Mouse (Mus musculus) v-Abl transformed pro-B cells (cell line): ENCODE data around the gene Sgsm2.

ENCODE experiments used
- in situ Hi-C, 2 experiments: fragments of 400-800 bp; cut with MboI; formaldehyde crosslinking; loops; one replicate each; pipeline ENCODE4 v1.15.1; 2025; ENCODE audit not compliant: unreplicated experiment in 2 of 2

Gene Sgsm2

DNA sequence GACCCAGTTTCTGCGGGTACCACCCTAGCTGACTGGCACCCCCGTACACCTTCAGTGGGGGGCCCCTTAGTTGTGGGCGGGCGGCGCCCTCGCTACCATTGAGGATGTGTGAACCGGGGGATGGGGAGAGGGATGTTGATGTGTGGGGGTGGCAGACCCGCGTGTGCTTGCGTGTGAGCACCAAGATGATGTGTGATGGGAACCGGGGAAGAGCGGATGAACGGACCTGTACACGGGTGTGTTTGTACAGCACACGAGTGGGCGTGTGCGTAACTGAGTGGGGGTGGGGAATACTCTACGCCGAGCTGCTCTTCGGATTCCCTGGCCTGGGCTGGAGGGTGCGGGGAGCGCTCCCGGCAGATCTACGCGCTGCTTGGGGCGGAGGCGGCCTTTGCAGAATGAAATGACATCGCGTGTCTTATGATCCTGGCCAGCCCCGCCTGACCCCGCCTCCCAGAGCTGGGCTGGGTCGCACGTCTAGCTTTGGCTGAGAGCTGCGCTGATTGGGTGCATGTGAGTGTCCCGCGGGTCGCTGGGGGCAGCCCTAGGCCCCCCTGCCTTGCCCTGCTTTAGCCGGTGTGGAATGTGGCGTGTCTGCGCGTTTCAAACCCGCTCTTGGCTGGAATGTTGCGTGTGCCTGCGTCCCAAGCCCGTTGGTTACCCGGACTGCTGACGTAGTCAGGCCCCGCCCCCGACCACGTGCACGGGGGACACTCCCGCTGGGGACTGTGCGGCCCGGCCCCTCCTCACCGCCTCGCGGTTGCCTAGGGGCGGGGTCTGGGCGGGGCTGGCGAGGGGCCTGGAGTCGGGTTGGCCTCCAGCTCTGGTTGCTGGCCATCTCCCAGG lies 65.0 kb downstream of the Sgsm2 start:
- in situ Hi-C loops = loop anchor here in 1 of 2 experiments (25.0 kb wide), 1 partner anchor 1645 kb away; the partner anchor contains the start of genes Ctns, Emc6, Shpk and Tax1bp3

DNA sequence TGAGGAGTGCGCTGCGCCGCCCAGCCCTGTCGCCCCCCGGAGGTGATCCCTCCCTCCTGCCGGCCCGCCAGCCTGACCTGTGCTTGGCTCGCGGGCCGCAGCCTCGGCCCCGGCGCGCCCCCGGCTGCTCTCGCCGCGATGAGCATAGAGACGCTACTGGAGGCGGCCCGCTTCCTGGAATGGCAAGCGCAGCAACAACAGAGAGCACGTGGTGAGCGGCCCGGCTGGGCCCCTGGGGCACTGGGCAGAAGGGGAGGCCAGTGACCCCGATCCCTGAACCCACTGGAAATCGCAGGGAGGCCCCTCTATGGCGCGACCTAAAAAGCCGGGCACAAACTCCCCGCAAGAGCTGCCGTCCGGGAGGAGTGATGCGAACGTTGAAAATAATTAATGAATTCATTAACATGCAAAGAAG lies 65.7 kb downstream of the Sgsm2 start:
- in situ Hi-C loops = loop anchor here in 1 of 2 experiments (25.0 kb wide), 1 partner anchor 1644 kb away; the partner anchor contains the start of genes Ctns, Emc6, Shpk and Tax1bp3

DNA sequence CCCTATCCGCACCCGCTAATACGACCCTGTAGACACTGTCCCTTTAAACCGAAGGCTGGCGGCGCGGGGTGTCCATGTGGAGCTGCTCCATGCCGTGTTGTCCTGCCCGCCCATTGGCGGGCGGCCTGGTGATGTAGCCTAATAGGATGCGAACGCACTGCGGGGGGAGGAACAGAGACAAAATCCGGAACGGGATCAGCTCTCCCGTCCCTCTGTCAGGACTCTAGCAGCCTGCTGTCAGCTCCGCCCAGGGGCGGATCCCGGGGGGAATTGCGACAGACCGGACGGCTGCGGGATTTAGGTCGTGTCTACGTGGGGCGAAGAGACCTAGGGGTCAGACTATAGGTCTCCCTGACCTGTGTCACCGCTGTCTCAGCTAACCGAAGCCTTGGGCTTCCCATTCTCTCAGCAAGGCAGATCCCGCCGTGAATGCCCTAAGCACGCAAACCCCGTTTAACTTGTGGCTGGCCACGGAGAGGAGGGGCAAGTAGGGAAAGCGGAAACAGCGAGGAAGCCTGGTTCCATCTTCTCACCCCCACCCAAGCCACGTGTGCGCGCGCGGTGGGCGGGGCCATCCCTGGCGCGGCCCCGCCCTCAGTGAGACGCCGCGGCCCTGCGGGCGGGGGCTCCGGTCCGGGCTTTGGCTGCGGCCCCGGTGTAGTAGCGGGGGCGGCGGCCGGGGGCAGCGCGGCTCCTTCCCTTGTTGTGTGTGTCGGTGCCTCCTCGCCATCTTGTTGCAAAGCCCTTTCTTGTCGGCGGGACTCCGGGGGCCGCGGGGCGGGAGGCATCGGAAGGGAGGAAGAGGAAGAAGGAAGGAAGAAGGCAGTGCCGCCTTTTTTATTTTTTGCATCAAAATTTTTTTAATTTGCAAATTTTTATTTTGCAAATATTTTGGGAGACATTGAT lies 66.4 kb downstream of the Sgsm2 start, which contains the start of gene Mnt:
TSS of gene Mnt (plus strand) at position 665 of the 906 bp plus-strand sequence.
- in situ Hi-C loops = loop anchor here in 1 of 2 experiments (25.0 kb wide), 1 partner anchor 1643 kb away; the partner anchor contains the start of genes Ctns, Emc6, Shpk and Tax1bp3

DNA sequence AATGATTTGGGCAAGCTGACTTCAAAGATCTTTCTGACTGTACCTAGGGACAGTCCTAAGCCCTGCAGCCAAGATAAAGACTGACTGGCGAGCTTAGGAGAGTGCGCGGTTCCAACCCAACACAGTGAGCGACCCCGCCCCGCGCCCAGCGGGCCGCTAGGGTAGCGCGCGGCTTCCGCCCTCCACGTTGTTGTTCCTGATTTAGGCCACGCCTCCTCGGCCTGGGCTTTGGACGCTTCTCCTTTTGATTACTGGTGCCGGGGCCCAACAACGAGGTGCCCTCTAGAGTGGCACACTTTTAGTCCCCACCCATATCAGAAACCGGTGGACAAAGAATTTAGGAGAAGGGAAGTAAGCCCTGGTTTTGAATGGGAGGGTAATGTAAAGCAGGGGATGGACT lies 67.0 kb downstream of the Sgsm2 start:
- in situ Hi-C loops = loop anchor here (10.0 to 25.0 kb wide), 2 partner anchors 185 to 1643 kb away; partner anchors contain the start of genes Cluh (in 1 of the 2), Ctns (in 1 of the 2), Emc6 (in 1 of the 2) and Shpk (in 1 of the 2)

DNA sequence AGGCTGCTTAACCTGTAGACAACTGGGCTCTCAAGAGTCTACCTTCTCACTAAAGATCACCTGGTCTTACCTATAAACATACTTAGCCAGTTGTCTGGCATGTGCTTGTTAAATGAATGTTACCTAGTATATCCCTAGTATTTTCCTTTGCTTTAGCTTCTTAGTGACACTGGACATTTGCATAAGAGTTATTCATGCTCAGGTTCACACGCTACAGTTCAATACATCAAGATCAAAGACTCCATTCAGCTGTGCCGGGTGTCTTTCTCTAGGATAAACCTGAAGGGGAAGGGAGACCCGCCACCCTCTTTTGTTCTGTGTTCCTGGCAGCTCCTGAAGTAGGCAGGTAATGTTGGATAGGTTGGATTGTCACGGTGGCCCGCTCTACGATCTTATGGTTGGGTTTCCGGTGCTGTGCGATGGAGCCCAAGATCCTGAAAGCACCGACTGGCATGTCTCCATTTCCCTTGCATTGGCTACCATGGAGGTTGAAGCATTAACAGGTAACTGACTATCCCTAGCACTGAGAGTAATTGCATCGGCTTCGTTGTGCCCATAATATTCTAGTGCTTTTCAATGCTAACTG lies 67.8 kb downstream of the Sgsm2 start:
- in situ Hi-C loops = loop anchor here (10.0 to 25.0 kb wide), 2 partner anchors 184 to 1642 kb away; partner anchors contain the start of genes Cluh (in 1 of the 2), Ctns (in 1 of the 2), Emc6 (in 1 of the 2) and Shpk (in 1 of the 2)

DNA sequence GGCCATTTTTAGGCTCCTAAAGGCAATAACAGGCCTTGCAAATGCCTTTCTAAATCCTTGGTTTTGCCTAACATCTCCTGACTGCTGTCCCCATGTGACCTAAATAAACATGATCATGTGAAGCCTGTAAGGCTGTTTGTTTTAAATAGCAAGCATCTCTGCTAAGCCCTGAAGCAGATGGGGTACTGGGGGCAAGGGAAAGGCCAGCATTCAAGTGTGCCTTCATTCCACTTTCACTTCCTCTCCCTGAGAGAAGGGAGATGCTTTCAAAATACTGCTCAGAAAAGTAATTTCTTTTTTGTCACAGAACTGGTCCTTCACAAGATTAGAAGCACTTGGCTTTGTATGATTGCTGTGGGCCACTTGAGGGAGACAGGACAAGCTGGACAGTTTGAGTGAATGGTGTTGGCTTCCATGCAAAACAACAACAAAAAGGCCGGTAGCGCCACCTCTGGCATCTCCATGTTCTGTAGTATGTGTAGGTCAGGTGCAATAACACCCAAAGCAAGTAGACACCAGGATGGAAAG lies 68.4 kb downstream of the Sgsm2 start:
- in situ Hi-C loops = loop anchor here (10.0 to 25.0 kb wide), 2 partner anchors 184 to 1641 kb away; partner anchors contain the start of genes Cluh (in 1 of the 2), Ctns (in 1 of the 2), Emc6 (in 1 of the 2) and Shpk (in 1 of the 2)

DNA sequence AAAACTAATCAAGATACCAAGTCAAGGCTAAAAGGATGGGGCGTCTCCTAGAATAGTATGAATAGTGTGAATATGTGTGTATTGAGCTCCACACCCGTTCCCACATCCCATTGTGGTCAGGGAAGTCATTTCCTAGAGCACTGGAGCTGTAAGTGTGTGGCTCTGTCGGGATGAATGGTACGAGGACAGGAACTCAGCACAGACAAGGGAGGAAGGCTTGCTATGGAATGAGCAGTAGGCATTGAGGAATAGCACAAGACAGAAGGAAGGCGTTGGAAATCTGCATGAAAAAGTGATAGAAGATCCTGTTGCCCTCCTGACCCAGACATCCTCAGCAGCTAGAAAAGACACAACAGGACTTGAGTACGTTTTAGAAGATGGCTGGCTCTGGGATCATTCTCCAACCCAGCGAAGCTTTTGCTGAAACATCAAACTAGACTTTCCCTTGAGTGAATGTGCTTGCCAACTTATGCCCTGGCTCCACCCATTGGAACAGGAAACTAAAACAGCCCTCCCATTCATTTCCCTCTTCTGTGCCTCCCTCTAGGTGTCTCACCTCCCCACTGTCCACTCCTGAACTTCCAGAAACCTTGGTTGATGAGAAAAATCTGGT lies 69.0 kb downstream of the Sgsm2 start:
- in situ Hi-C loops = loop anchor here (10.0 to 25.0 kb wide), 2 partner anchors 183 to 1641 kb away; partner anchors contain the start of genes Cluh (in 1 of the 2), Ctns (in 1 of the 2), Emc6 (in 1 of the 2) and Shpk (in 1 of the 2)

DNA sequence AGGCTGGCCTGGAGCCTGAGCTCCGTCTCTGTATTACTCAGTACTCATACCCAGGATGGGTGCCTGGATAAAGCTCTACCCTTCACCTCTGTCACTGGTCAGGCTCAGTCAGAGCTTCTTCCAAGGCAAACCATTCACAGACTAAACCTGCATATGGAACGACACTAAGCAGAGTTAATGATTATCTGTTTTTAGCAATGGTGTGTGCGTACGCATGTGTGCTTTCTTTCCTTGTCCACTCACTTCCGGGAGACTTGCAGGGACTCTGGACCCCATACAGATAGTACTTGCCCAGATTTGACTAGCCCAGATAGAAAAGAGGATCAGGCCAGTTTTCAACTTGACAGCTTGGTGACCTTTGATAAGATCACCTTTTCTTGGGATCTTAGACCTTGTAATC lies 70.2 kb downstream of the Sgsm2 start:
- in situ Hi-C loops = loop anchor here (10.0 to 25.0 kb wide), 2 partner anchors 182 to 1639 kb away; partner anchors contain the start of genes Cluh (in 1 of the 2), Ctns (in 1 of the 2), Emc6 (in 1 of the 2) and Shpk (in 1 of the 2)

DNA sequence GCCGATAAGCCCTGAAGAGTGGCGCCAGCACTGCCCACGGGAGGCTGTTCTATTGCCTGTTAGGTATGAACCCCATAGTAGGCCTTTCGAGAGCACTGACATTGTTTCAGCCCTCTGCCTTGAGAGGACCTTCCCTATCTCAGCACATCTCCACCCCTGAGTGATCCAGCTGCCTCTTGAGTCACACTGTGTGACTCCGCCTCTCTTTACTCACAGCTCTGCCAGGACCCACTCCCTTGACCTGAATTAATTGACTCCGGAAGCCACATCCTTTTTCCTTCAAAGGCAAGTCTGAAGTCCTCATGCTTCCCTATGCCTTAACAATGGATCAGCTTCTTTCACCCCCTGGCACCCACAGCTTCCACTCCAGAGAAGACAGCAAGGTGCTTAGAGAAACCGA lies 70.7 kb downstream of the Sgsm2 start:
- in situ Hi-C loops = loop anchor here (10.0 to 25.0 kb wide), 2 partner anchors 181 to 1639 kb away; partner anchors contain the start of genes Cluh (in 1 of the 2), Ctns (in 1 of the 2), Emc6 (in 1 of the 2) and Shpk (in 1 of the 2)

DNA sequence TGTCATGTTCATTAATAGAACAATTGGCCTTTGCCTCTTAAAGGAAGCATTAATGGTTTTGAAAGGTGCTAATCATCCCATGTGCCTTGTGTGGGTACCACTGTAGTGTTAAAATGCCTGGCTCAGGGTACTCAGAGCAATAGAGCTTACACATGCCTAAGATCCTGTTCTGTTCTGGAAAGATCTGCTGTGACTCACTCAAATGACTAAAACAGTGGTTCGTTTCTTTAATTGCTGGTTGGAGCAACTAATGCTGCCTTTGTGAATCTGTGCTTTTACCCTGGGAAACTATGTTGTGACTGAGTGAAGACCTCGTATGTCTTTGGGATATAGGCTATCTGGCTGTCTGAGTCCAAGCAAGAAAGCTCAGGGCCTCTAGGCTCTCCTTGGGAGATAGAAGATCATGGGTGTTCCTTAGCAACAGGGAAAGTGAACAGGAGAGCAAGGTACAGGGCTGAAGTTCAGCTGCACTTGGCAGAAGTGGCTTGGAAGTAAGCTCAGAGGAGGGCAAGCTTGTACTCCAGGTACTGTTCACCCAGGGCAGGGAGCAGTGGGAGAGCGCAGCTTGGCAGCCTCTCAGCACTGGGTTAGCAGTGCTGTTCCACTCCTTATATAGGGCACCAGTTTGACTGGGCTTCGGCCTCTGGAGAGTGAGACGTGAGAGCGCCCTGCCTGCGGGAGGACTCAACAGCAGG lies 74.0 kb downstream of the Sgsm2 start:
- in situ Hi-C loops = loop anchor here in 1 of 2 experiments (10.0 kb wide), 1 partner anchor 178 kb away; the partner anchor contains the start of gene Cluh

DNA sequence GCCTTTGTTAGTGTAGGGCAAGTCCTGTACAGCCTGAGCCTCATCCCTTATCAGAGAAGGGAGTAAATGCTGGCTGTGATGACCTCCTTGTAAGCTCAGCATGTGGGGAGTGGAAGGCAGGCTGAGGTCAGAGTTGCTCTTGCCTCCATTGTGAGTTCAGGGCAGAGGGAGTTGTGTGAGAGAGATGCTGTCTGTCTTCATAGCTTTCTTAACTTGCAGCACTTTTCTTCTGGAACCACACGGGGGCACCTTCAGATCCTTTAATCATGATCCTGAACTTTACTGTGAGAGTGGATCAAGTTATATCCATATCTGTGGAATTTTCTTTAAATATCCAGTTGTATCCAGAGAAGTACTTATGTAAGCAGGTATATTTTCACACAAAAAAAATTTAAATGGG lies 75.4 kb downstream of the Sgsm2 start:
- in situ Hi-C loops = loop anchor here in 1 of 2 experiments (10.0 kb wide), 1 partner anchor 177 kb away; the partner anchor contains the start of gene Cluh

DNA sequence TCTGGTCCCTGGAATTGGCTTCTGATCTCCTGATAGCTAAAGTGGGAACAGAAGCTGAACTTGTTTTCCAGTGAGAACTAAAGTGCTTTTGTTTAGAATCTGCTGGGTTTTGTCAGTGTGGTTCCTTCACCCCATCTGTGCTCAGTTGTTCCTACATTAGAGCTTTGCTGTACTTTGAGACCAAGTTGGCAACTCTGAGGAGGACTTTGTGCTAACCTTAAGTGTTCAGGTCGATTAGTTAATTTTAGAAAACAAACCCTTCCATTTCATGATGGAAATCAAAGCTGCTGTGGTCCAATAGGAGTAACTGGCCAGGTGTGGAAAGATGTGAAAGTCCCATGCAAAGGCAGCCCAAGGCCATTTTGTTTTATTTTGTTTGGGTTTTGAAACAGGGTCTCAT lies 75.9 kb downstream of the Sgsm2 start:
- in situ Hi-C loops = loop anchor here in 1 of 2 experiments (10.0 kb wide), 1 partner anchor 176 kb away; the partner anchor contains the start of gene Cluh

DNA sequence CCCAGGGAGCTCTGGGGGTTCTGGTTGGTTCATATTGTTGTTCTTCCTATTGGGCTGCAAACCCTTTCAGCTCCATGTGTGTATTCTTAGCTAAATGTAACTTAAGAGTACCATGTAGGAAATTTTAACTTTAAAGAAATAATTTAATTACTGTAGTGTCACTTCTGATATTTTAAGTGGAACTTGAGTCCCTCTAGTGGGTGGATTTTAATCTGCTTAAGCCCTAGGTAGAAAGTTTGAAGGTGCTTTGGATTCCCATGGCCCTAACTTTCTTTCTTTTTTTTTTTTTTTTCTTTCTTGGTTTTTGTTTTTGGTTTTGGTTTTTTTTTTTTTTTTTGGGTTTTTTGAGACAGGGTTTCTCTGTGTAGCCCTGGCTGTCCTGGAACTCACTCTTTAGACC lies 81.1 kb downstream of the Sgsm2 start:
- in situ Hi-C loops = loop anchor here in 1 of 2 experiments (10.0 kb wide), 1 partner anchor 281 kb away; no protein-coding TSS in a partner anchor

DNA sequence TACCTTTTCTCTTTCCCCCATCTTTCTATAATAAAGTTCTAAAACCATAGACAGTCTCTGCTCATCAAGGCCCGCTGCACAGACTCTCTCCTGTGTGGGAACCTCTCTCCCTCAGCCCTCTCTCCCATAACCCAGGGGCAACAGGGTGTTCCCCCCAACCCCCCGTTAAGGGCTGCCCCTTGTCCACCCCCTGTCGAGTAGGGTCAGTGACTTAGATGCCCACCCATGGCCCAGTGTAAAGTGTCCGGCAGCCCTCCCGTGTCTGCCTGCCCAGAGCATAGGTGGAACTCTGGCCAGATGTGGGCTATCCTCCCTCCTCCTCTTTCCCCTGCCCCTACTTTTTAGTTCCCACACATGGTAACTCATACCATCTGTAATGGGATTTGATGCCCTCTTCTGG lies 85.3 kb downstream of the Sgsm2 start:
- in situ Hi-C loops = loop anchor here (5.0 to 10.0 kb wide), 2 partner anchors 36 to 277 kb away; no protein-coding TSS in a partner anchor

DNA sequence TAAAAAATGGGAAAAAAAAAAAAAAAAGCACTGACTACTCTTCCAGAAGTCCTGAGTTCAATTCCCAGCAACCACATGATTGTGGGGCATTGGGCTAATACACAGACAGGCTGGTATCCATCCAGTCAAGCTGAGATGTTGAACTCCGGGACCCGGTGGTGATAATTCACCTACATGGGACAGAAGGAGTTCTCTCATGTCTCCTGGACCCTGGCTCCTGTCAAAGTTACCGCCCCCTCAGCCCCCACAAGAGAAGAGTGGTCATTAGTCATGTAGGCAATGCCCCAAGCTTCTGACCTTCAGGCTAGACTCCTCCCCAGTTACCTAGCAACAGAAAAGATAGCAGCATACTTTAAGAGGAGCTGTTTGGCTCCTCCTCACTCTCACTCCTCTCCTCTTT lies 85.8 kb downstream of the Sgsm2 start:
- in situ Hi-C loops = loop anchor here (5.0 to 10.0 kb wide), 2 partner anchors 36 to 276 kb away; no protein-coding TSS in a partner anchor

DNA sequence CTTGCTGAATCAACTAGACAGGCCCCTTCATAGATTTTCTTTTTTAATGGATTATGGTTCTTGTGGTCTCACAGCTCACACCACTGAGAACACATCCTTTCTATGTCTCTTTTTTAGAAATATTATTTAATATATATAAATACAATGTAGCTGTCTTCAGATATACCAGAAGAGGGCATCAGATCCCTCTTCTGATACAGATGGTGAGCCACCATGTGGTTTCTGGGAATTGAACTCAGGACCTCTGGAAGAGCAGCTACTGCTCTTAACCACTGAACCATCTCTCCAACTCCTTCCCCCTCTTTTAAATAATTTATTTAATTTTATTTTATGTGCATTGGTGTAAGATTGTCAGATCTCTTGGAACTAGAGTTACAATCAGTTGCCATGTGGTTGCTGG lies 86.7 kb downstream of the Sgsm2 start:
- in situ Hi-C loops = loop anchor here (5.0 to 10.0 kb wide), 2 partner anchors 37 to 275 kb away; no protein-coding TSS in a partner anchor

DNA sequence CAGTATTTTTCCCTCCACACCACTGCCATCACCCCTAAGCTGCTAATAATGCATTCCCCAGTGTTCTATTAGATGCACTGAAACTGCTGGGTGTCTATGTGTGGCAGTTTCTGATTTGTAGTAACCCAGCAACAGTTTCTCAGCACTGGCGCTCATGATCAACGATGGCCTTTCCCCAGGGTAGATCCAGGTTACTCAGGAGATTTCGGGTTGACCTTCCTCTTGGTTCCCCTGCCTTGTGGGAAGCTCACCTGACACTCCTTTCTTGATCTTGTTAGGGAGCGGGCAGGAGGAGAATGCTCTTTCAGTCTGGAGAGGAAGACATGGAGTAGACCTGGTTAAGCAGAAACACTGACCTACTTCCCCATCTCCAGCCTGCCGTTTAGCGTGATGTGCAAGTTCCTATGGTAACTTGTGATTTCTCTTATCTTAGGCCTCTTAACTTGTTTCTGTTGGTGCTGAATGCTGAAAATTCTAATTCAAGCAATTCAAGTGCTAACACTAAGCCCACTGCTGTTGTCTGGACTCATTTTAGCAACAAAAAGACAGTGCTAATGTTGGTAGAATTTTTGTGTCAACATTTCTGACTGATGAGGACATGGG lies 88.5 kb downstream of the Sgsm2 start:
- in situ Hi-C loops = no loop called here
